Mouse (Mus musculus) brown adipose tissue, adult 24 weeks (tissue): ENCODE measurements around the gene Unc5b. TPM values are rescaled to one million over a fixed set of nuclear protein-coding genes. Genes with fewer than 3 reads are reported as not detected.
A peak's percentile ranks its signal among the peaks of the same experiment; 100 is the strongest.

Source experiments
- H3K27ac ChIP-seq: fragments of 200-500 bp; replicated peaks from 2 replicates; pipeline ENCODE4 v1.5.1; 2012; ENCODE audit warnings: low read depth, mild to moderate bottlenecking, low read length
- H3K4me1 ChIP-seq: fragments of 200-500 bp; 2 replicates; pipeline ENCODE4 v1.6.1; 2012; ENCODE audit warnings: low read length, mixed read lengths; ENCODE audit not compliant: control insufficient read depth, insufficient read depth, insufficient read length
- H3K4me3 ChIP-seq: fragments of 200-500 bp; 2 replicates; pipeline ENCODE4 v1.5.1; 2012; ENCODE audit warnings: low read depth, mild to moderate bottlenecking, low read length, moderate library complexity; ENCODE audit not compliant: insufficient read depth
- polyA plus RNA-seq: library from polyadenylated mRNA; stranded (reverse); fragments of >200 nt; gene quantifications from 2 replicates; pipeline ENCODE4 v1.2.4, GENCODE M21; 2012; ENCODE audit not compliant: missing spikeins, insufficient read depth, insufficient read length

Gene Unc5b
- polyA plus RNA-seq, 1 experiment = 1.7 TPM

- H3K27ac ChIP-seq = no peak overlapping the region
- H3K4me3 ChIP-seq = no peak overlapping the region
- peaks cover 23% of the 10 kb centered on the region for H3K4me1 ChIP-seq
Measured at GRCm38 (mm10) chr10:60814444-60815057, 16.8 kb downstream of the Unc5b start.

GRCm38 (mm10) chr10:60813606-60814005 is 17.8 kb downstream of the Unc5b start:
- H3K4me3 ChIP-seq = no peak overlapping the region
- peaks cover 23% of the 10 kb centered on the region for H3K4me1 ChIP-seq
- no peak overlapping the region for H3K27ac ChIP-seq

GRCm38 (mm10) chr10:60811792-60812525 is 19.4 kb downstream of the Unc5b start:
- Histone ChIP-seq H3K4me1 (peaks cover 20% of the 10 kb centered on the region), H3K27ac (no peak overlapping the region), H3K4me3 (no peak overlapping the region)

- Histone ChIP-seq H3K27ac (peak overlapping the region; percentile 17), H3K4me1 (peaks cover 35% of the 10 kb centered on the region), H3K4me3 (no peak overlapping the region)
Measured at GRCm38 (mm10) chr10:60808447-60808846, 22.9 kb downstream of the Unc5b start.

- H3K4me1 ChIP-seq = peaks cover 35% of the 10 kb centered on the region
- H3K27ac ChIP-seq = peak overlapping the region; percentile 85
- 0 out of 2 replicates have a peak overlapping the region, but pooled peaks have one; percentile 2 for H3K4me3 ChIP-seq
Measured at GRCm38 (mm10) chr10:60807531-60808185, 23.7 kb downstream of the Unc5b start.

- Histone ChIP-seq H3K4me1 (peaks cover 43% of the 10 kb centered on the region), H3K27ac (0 out of 2 replicates have a peak overlapping the region, but pooled peaks have one; percentile 85)
Measured at GRCm38 (mm10) chr10:60806207-60806538, 25.2 kb downstream of the Unc5b start.

GRCm38 (mm10) chr10:60805436-60806206 is 25.8 kb downstream of the Unc5b start:
- H3K4me1 ChIP-seq = peaks cover 43% of the 10 kb centered on the region
- no peak overlapping the region for H3K4me3 ChIP-seq
- no peak overlapping the region for H3K27ac ChIP-seq

More at GRCm38 (mm10) chr10:60806207-60806538, 25.2 kb downstream of the Unc5b start:
- no peak overlapping the region for H3K4me3 ChIP-seq

- Histone ChIP-seq H3K4me3 (no peak overlapping the region), H3K4me1 (peaks cover 47% of the 10 kb centered on the region), H3K27ac (no peak overlapping the region)
Measured at GRCm38 (mm10) chr10:60804865-60805264, 26.5 kb downstream of the Unc5b start.

- H3K27ac ChIP-seq = no peak overlapping the region
- no peak overlapping the region for H3K4me3 ChIP-seq
- peaks cover 52% of the 10 kb centered on the region for H3K4me1 ChIP-seq
Measured at GRCm38 (mm10) chr10:60803971-60804370, 27.4 kb downstream of the Unc5b start.

GRCm38 (mm10) chr10:60801898-60802412 is 29.4 kb downstream of the Unc5b start:
- H3K4me3 ChIP-seq = no peak overlapping the region
- H3K27ac ChIP-seq = no peak overlapping the region
- peaks cover 53% of the 10 kb centered on the region for H3K4me1 ChIP-seq

GRCm38 (mm10) chr10:60801168-60801897 is 30.0 kb downstream of the Unc5b start:
- H3K27ac ChIP-seq = 0 out of 2 replicates have a peak overlapping the region, but pooled peaks have one; percentile 23
- H3K4me3 ChIP-seq = no peak overlapping the region
- peaks cover 53% of the 10 kb centered on the region for H3K4me1 ChIP-seq

- Histone ChIP-seq H3K4me1 (peaks cover 53% of the 10 kb centered on the region), H3K4me3 (no peak overlapping the region), H3K27ac (peak overlapping the region; percentile 78)
Measured at GRCm38 (mm10) chr10:60800295-60801167, 30.9 kb downstream of the Unc5b start.

- Histone ChIP-seq H3K4me3 (no peak overlapping the region), H3K27ac (no peak overlapping the region), H3K4me1 (peaks cover 50% of the 10 kb centered on the region)
Measured at GRCm38 (mm10) chr10:60797682-60798422, 33.5 kb downstream of the Unc5b start.
